Mouse (Mus musculus) bone marrow macrophage, adult 2 months (primary cell): ENCODE data around the gene Ybx2.

Experiments
- CTCF ChIP-seq: IDR thresholded peaks from 2 replicates; pipeline ENCODE4 v1.5.1; 2012; ENCODE audit warnings: low read depth, mild to moderate bottlenecking, low read length, moderate library complexity
- POLR2A ChIP-seq: IDR thresholded peaks from 2 replicates; pipeline ENCODE4 v1.6.1; 2012; ENCODE audit warnings: mild to moderate bottlenecking, low read depth, low read length, borderline replicate concordance

DNA sequence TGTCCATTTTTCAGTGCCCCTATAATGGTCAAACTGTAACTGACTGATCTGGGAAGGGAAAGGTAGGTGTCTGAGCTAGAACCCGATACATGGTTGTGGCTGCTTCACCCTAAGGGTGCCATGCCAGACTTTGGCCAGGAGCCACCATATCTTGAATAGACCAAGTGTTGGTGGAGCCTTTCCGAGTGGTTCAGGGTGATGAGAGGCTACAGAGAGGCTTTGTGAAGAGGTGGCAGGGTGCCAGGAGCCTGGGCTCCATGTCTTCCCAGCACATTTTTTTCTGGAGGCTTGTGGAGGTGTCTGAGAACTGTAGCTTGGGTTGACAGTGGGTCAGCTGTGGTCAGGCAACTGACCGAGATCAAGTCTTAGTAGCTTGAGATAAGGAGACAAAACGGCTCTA, 44.1 kb upstream of the Ybx2 start:
- TF ChIP-seq POLR2A: no peak
- no peak for TF ChIP-seq CTCF
